Mouse (Mus musculus) embryonic facial prominence, embryonic 13.5 days (tissue): ENCODE measurements around the gene Frmd4a. TPM values are rescaled to one million over a fixed set of nuclear protein-coding genes. Genes with fewer than 3 reads are reported as not detected.

Experiments
- ATAC-seq: fragments of 200-750 bp; cut with Nextera tagmentation; 2 replicates; pipeline ENCODE4 v1.8.0; 2017; ENCODE audit warnings: low read depth; ENCODE audit not compliant: insufficient number of reproducible peaks, insufficient read depth, low FRiP score, low TSS enrichment
- H3K27ac ChIP-seq: fragments of 300-500 bp; sonication (generic); 2 replicates; pipeline ENCODE4 v1.5.1; 2015; ENCODE audit warnings: moderate library complexity, mild to moderate bottlenecking, inconsistent platforms
- H3K27me3 ChIP-seq: fragments of 300-500 bp; sonication (generic); 2 replicates; pipeline ENCODE4 v1.6.1; 2015; ENCODE audit warnings: mild to moderate bottlenecking, inconsistent platforms
- H3K36me3 ChIP-seq: fragments of 300-500 bp; sonication (generic); 2 replicates; pipeline ENCODE4 v1.6.1; 2015; ENCODE audit warnings: mild to moderate bottlenecking, inconsistent platforms
- H3K4me1 ChIP-seq: fragments of 300-500 bp; sonication (generic); 2 replicates; pipeline ENCODE4 v1.6.1; 2015; ENCODE audit warnings: inconsistent platforms
- H3K4me2 ChIP-seq: fragments of 300-500 bp; sonication (generic); 2 replicates; pipeline ENCODE4 v1.6.1; 2015; ENCODE audit warnings: moderate library complexity, mild to moderate bottlenecking, inconsistent platforms
- H3K4me3 ChIP-seq: fragments of 300-500 bp; sonication (generic); 2 replicates; pipeline ENCODE4 v1.5.1; 2015; ENCODE audit warnings: mild to moderate bottlenecking, inconsistent platforms
- H3K9ac ChIP-seq: fragments of 300-500 bp; sonication (generic); 2 replicates; pipeline ENCODE4 v1.6.1; 2015; ENCODE audit warnings: mild to moderate bottlenecking, inconsistent platforms
- H3K9me3 ChIP-seq: fragments of 300-500 bp; sonication (generic); 2 replicates; pipeline ENCODE4 v1.6.1; 2016; ENCODE audit warnings: inconsistent platforms
- WGBS: fragments of 180-500 bp; shearing (Covaris S2); methylation state at CpG from one replicate; pipeline ENCODE4 v1.1.7; 2015; ENCODE audit warnings: mixed read lengths; 5-methylcytosine and 5-hydroxymethylcytosine counted together
- polyA plus RNA-seq: library from polyadenylated mRNA; unstranded; fragments of >200 nt; fragmentation: Nextera tagmentation; extraction: Ambion mirVana; gene quantifications from 2 replicates; pipeline ENCODE4 v1.2.1, GENCODE M21; 2015

The Frmd4a gene
- polyA plus RNA-seq, 1 experiment from 2014 or later = 50.8 TPM

- Histone ChIP-seq H3K9ac (no peak overlapping the region), H3K4me1 (peaks cover 62% of the 10 kb centered on the region), H3K27ac (peak overlapping the region; percentile 89), H3K9me3 (no peaks in the 10 kb centered on the region), H3K36me3 (0 out of 2 replicates have a peak, but pooled peaks cover 3% of the 10 kb centered on the region), H3K4me3 (no peak overlapping the region), H3K27me3 (no peaks in the 10 kb centered on the region), H3K4me2 (no peak overlapping the region)
- 48% methylated on average over 1 of the region's 1 CpGs for WGBS
- ATAC-seq = no peak
Observed at GRCm38 (mm10) chr2:4341141-4341540, 323.6 kb downstream of the Frmd4a start.

GRCm38 (mm10) chr2:4342005-4342404 is 324.5 kb downstream of the Frmd4a start:
- Histone ChIP-seq H3K4me3 (no peak overlapping the region), H3K27me3 (no peaks in the 10 kb centered on the region), H3K27ac (no peak overlapping the region), H3K4me2 (no peak overlapping the region), H3K4me1 (peaks cover 65% of the 10 kb centered on the region), H3K9me3 (no peaks in the 10 kb centered on the region), H3K36me3 (0 out of 2 replicates have a peak, but pooled peaks cover 3% of the 10 kb centered on the region), H3K9ac (no peak overlapping the region)
- no peak for ATAC-seq
- 58% methylated on average over 7 of the region's 7 CpGs for WGBS

- no peak for ATAC-seq
- no peak overlapping the region for H3K4me3 ChIP-seq
- H3K4me2 ChIP-seq = no peak overlapping the region
- no peaks in the 10 kb centered on the region for H3K9me3 ChIP-seq
- no peaks in the 10 kb centered on the region for H3K27me3 ChIP-seq
- 0 out of 2 replicates have a peak, but pooled peaks cover 3% of the 10 kb centered on the region for H3K36me3 ChIP-seq
- no peak overlapping the region for H3K9ac ChIP-seq
- H3K4me1 ChIP-seq = peaks cover 66% of the 10 kb centered on the region
- no peak overlapping the region for H3K27ac ChIP-seq
- WGBS = 89% methylated on average over 5 of the region's 5 CpGs
Observed at GRCm38 (mm10) chr2:4344411-4344810, 326.9 kb downstream of the Frmd4a start.

- Histone ChIP-seq H3K27me3 (no peaks in the 10 kb centered on the region), H3K36me3 (0 out of 2 replicates have a peak, but pooled peaks cover 3% of the 10 kb centered on the region), H3K4me2 (peak overlapping the region; percentile 9; the same call in 1 of the 2 replicates), H3K4me1 (peaks cover 48% of the 10 kb centered on the region), H3K9ac (no peak overlapping the region), H3K4me3 (no peak overlapping the region), H3K9me3 (no peaks in the 10 kb centered on the region), H3K27ac (peak overlapping the region; percentile 57; the same call in 1 of the 2 replicates)
- 30% methylated on average over 6 of the region's 6 CpGs for WGBS
- no peak for ATAC-seq
Observed at GRCm38 (mm10) chr2:4346232-4346631, 328.7 kb downstream of the Frmd4a start.

GRCm38 (mm10) chr2:4346953-4347352 is 329.4 kb downstream of the Frmd4a start:
- 0 out of 2 replicates have a peak overlapping the region, but pooled peaks have one; percentile 57 for H3K27ac ChIP-seq
- H3K4me3 ChIP-seq = no peak overlapping the region
- no peak overlapping the region for H3K9ac ChIP-seq
- WGBS = 63% methylated on average over 1 of the region's 1 CpGs
- no peaks in the 10 kb centered on the region for H3K27me3 ChIP-seq
- H3K4me1 ChIP-seq = peaks cover 47% of the 10 kb centered on the region
- ATAC-seq = no peak
- H3K36me3 ChIP-seq = 0 out of 2 replicates have a peak, but pooled peaks cover 3% of the 10 kb centered on the region
- no peak overlapping the region for H3K4me2 ChIP-seq
- no peaks in the 10 kb centered on the region for H3K9me3 ChIP-seq

- H3K9ac ChIP-seq = no peak overlapping the region
- no peak overlapping the region for H3K4me3 ChIP-seq
- H3K36me3 ChIP-seq = 0 out of 2 replicates have a peak, but pooled peaks cover 3% of the 10 kb centered on the region
- WGBS = 57% methylated on average over 3 of the region's 3 CpGs
- no peak for ATAC-seq
- H3K4me2 ChIP-seq = no peak overlapping the region
- H3K27ac ChIP-seq = peak overlapping the region; percentile 66; the same call in 1 of the 2 replicates
- H3K9me3 ChIP-seq = no peaks in the 10 kb centered on the region
- peaks cover 54% of the 10 kb centered on the region for H3K4me1 ChIP-seq
- no peaks in the 10 kb centered on the region for H3K27me3 ChIP-seq
Observed at GRCm38 (mm10) chr2:4347782-4348181, 330.3 kb downstream of the Frmd4a start.

- Histone ChIP-seq H3K9me3 (no peaks in the 10 kb centered on the region), H3K4me2 (no peak overlapping the region), H3K4me3 (no peak overlapping the region), H3K27ac (peak overlapping the region; percentile 66), H3K36me3 (0 out of 2 replicates have a peak, but pooled peaks cover 3% of the 10 kb centered on the region), H3K9ac (no peak overlapping the region), H3K4me1 (peaks cover 62% of the 10 kb centered on the region), H3K27me3 (no peaks in the 10 kb centered on the region)
- no peak for ATAC-seq
- 21% methylated on average over 5 of the region's 5 CpGs for WGBS
Observed at GRCm38 (mm10) chr2:4348509-4348908, 331.0 kb downstream of the Frmd4a start.

- Histone ChIP-seq H3K27me3 (no peaks in the 10 kb centered on the region), H3K9me3 (no peaks in the 10 kb centered on the region), H3K4me1 (peaks cover 26% of the 10 kb centered on the region), H3K4me2 (no peak overlapping the region), H3K36me3 (no peaks in the 10 kb centered on the region), H3K27ac (no peak overlapping the region), H3K9ac (no peak overlapping the region), H3K4me3 (no peak overlapping the region)
- 82% methylated on average over 7 of the region's 7 CpGs for WGBS
- ATAC-seq = no peak
Observed at GRCm38 (mm10) chr2:4356812-4357384, 339.4 kb downstream of the Frmd4a start.

GRCm38 (mm10) chr2:4361981-4362834 is 344.7 kb downstream of the Frmd4a start:
- Histone ChIP-seq H3K36me3 (0 out of 2 replicates have a peak, but pooled peaks cover 7% of the 10 kb centered on the region), H3K9me3 (no peaks in the 10 kb centered on the region), H3K4me2 (no peak overlapping the region), H3K9ac (no peak overlapping the region), H3K27ac (peak overlapping the region; percentile 64; the same call in 1 of the 2 replicates), H3K4me3 (no peak overlapping the region), H3K27me3 (no peaks in the 10 kb centered on the region), H3K4me1 (peaks cover 20% of the 10 kb centered on the region)
- WGBS = 26% methylated on average over 9 of the region's 9 CpGs
- no peak for ATAC-seq

GRCm38 (mm10) chr2:4364908-4365307 is 347.4 kb downstream of the Frmd4a start:
- H3K4me3 ChIP-seq = no peak overlapping the region
- no peak overlapping the region for H3K27ac ChIP-seq
- 0 out of 2 replicates have a peak, but pooled peaks cover 7% of the 10 kb centered on the region for H3K36me3 ChIP-seq
- H3K4me2 ChIP-seq = no peak overlapping the region
- H3K9ac ChIP-seq = no peak overlapping the region
- H3K9me3 ChIP-seq = no peaks in the 10 kb centered on the region
- H3K27me3 ChIP-seq = no peaks in the 10 kb centered on the region
- WGBS = 92% methylated on average over 4 of the region's 4 CpGs
- ATAC-seq = no peak
- peaks cover 20% of the 10 kb centered on the region for H3K4me1 ChIP-seq

GRCm38 (mm10) chr2:4368544-4368943 is 351.0 kb downstream of the Frmd4a start:
- WGBS = 84% methylated on average over 6 of the region's 6 CpGs

More at GRCm38 (mm10) chr2:4368544-4368943, 351.0 kb downstream of the Frmd4a start:
- Histone ChIP-seq H3K9me3 (no peaks in the 10 kb centered on the region), H3K36me3 (0 out of 2 replicates have a peak, but pooled peaks cover 7% of the 10 kb centered on the region), H3K9ac (no peak overlapping the region), H3K4me1 (peaks cover 8% of the 10 kb centered on the region; the same call in 1 of the 2 replicates), H3K27me3 (no peaks in the 10 kb centered on the region), H3K4me2 (no peak overlapping the region), H3K27ac (no peak overlapping the region), H3K4me3 (no peak overlapping the region)
- ATAC-seq = no peak
